Mouse (Mus musculus) ES-E14 (cell line): ENCODE measurements around the gene Cox17. TPM values are rescaled to one million over a fixed set of nuclear protein-coding genes. Genes with fewer than 3 reads are reported as not detected.

ENCODE experiments used
- DNase-seq: peaks from one replicate; pipeline ENCODE4 v3.0.0-alpha.2; 2013; ENCODE audit warnings: low read depth, low spot score
- H3K27ac ChIP-seq: 2 replicates; pipeline ENCODE4 v1.5.1; 2012; ENCODE audit warnings: low read depth, mild to moderate bottlenecking, low read length, moderate library complexity, mixed read lengths; ENCODE audit not compliant: poor library complexity, insufficient read depth, severe bottlenecking
- H3K36me3 ChIP-seq: 2 replicates; pipeline ENCODE4 v1.6.1; 2012; ENCODE audit warnings: mild to moderate bottlenecking, low read length, moderate library complexity, mixed read lengths; ENCODE audit not compliant: control insufficient read depth, poor library complexity, insufficient read depth, severe bottlenecking
- H3K4me1 ChIP-seq, 2 experiments: fragments of 150-350 bp in 1 of 2; sonication (generic) in 1 of 2; 2 replicates each; pipeline ENCODE4 v1.6.1; 2012; ENCODE audit warnings: low read length in 2 of 2, mild to moderate bottlenecking in 1 of 2, mixed read lengths in 1 of 2; ENCODE audit not compliant: control insufficient read depth in 2 of 2, insufficient read depth in 2 of 2, poor library complexity in 1 of 2
- H3K4me3 ChIP-seq, 2 experiments: fragments of 150-350 bp in 1 of 2; sonication (generic) in 1 of 2; 2 replicates each; pipeline ENCODE4 v1.5.1; 2012; ENCODE audit warnings: low read length in 2 of 2, low read depth in 1 of 2, mild to moderate bottlenecking in 1 of 2, mixed read lengths in 1 of 2; ENCODE audit not compliant: insufficient read depth in 1 of 2, poor library complexity in 1 of 2, severe bottlenecking in 1 of 2
- H3K9ac ChIP-seq: 2 replicates; pipeline ENCODE4 v1.6.1; 2012; ENCODE audit warnings: low read depth, mild to moderate bottlenecking, low read length, mixed read lengths; ENCODE audit not compliant: poor library complexity, insufficient read depth, severe bottlenecking
- H3K9me3 ChIP-seq: fragments of 150-350 bp; sonication (generic); 2 replicates; pipeline ENCODE4 v1.6.1; 2012; ENCODE audit warnings: low read depth, mild to moderate bottlenecking, low read length; ENCODE audit not compliant: control insufficient read depth, insufficient read depth
- CHD2 ChIP-seq: IDR thresholded peaks from 2 replicates; pipeline ENCODE4 v1.6.1; 2014; ENCODE audit warnings: mild to moderate bottlenecking, low read depth, low read length, inconsistent platforms
- HCFC1 ChIP-seq: IDR thresholded peaks from 2 replicates; pipeline ENCODE4 v1.6.1; 2012; ENCODE audit warnings: low read length, inconsistent platforms, borderline replicate concordance; ENCODE audit not compliant: insufficient read depth
- MAFK ChIP-seq: IDR thresholded peaks from 2 replicates; pipeline ENCODE4 v1.6.1; 2014; ENCODE audit warnings: mild to moderate bottlenecking, low read depth, low read length, inconsistent platforms; ENCODE audit not compliant: insufficient read depth
- ZC3H11A ChIP-seq: IDR thresholded peaks from 2 replicates; pipeline ENCODE4 v1.6.1; 2012; ENCODE audit warnings: low read depth, mild to moderate bottlenecking, inconsistent platforms, low read length, borderline replicate concordance
- ZNF384 ChIP-seq: IDR thresholded peaks from 2 replicates; pipeline ENCODE4 v1.6.1; 2012; ENCODE audit warnings: low read depth, low read length, inconsistent platforms
- in situ Hi-C, 2 experiments: fragments of 600-800 bp; cut with MboI; formaldehyde crosslinking; loops; one replicate each; pipeline ENCODE4 v1.15.1; 2025; ENCODE audit warnings: low sequenced_read_pairs in 2 of 2, inconsistent platforms in 1 of 2; ENCODE audit not compliant: unreplicated experiment in 2 of 2
- total RNA-seq: library from RNA; depleted of rRNA; stranded (reverse); fragments of 300-350 nt; gene quantifications from 2 replicates; pipeline ENCODE4 v1.2.3, GENCODE M21; 2012

The Cox17 gene
- total RNA-seq, 1 experiment, result 249 TPM

GRCm38 (mm10) chr16:38389284-38389893, 42.6 kb downstream of the Cox17 start:
- Histone ChIP-seq H3K4me3 (no peak overlapping the region), H3K27ac (no peak overlapping the region), H3K9ac (no peak overlapping the region), H3K4me1 (peaks cover 2 to 6% of the 10 kb centered on the region in 2 experiments; a peak in 2 of 4 replicates), H3K9me3 (no peaks in the 10 kb centered on the region), H3K36me3 (no peaks in the 10 kb centered on the region)
- no peak for DNase-seq
- in situ Hi-C loops, result no loop called here
- TF ChIP-seq CHD2 (no peak), ZC3H11A (no peak), ZNF384 (no peak)

GRCm38 (mm10) chr16:38390322-38390721, 43.5 kb downstream of the Cox17 start:
- DNase-seq, result no peak
- no peak overlapping the region for H3K9ac ChIP-seq
- H3K4me3 ChIP-seq, result no peak overlapping the region
- H3K4me1 ChIP-seq, result peaks cover 2 to 8% of the 10 kb centered on the region in 2 experiments; a peak in 2 of 4 replicates
- H3K36me3 ChIP-seq, result no peaks in the 10 kb centered on the region
- TF ChIP-seq ZC3H11A (no peak), CHD2 (no peak), ZNF384 (no peak), MAFK (no peak), HCFC1 (no peak)
- H3K27ac ChIP-seq, result no peak overlapping the region
- in situ Hi-C loops, result no loop called here
- no peaks in the 10 kb centered on the region for H3K9me3 ChIP-seq

- DNase-seq, result no peak
- Histone ChIP-seq H3K4me3 (0 out of 4 replicates have a peak overlapping the region, but pooled peaks of 1 of the 2 experiments have one; percentile 5), H3K36me3 (no peaks in the 10 kb centered on the region), H3K4me1 (peaks cover 2 to 8% of the 10 kb centered on the region in 2 experiments; a peak in 2 of 4 replicates), H3K9ac (no peak overlapping the region), H3K9me3 (no peaks in the 10 kb centered on the region), H3K27ac (no peak overlapping the region)
- in situ Hi-C loops, result no loop called here
- TF ChIP-seq ZC3H11A (no peak), CHD2 (no peak)
Observed at GRCm38 (mm10) chr16:38392126-38392894, 45.5 kb downstream of the Cox17 start.

- no peaks in the 10 kb centered on the region for H3K36me3 ChIP-seq
- H3K27ac ChIP-seq, result no peak overlapping the region
- peaks cover 2 to 12% of the 10 kb centered on the region in 2 experiments; a peak in 2 of 4 replicates for H3K4me1 ChIP-seq
- in situ Hi-C loops, result no loop called here
- no peak for TF ChIP-seq MAFK
- TF ChIP-seq ZNF384, result no peak
- TF ChIP-seq CHD2, result no peak
- TF ChIP-seq HCFC1, result no peak
- TF ChIP-seq ZC3H11A, result no peak
- no peak for DNase-seq
- no peaks in the 10 kb centered on the region for H3K9me3 ChIP-seq
- no peak overlapping the region for H3K9ac ChIP-seq
- H3K4me3 ChIP-seq, result no peak overlapping the region
Observed at GRCm38 (mm10) chr16:38394191-38394618, 47.4 kb downstream of the Cox17 start.
